Mouse (Mus musculus) adrenal gland, adult 10 weeks (tissue): Measurements from ENCODE around the gene Prdm4. TPM values are rescaled to one million over a fixed set of nuclear protein-coding genes. Genes with fewer than 3 reads are reported as not detected.

Experiments used
- polyA plus RNA-seq: library from polyadenylated mRNA; stranded (reverse); fragments of 350-450 nt; fragmentation: Illumina TruSeq; extraction: RNeasy Lipid Tissue Mini Kit (QIAGEN cat#74804); gene quantifications from one replicate; pipeline ENCODE4 v1.2.3, GENCODE M21; 2014; ENCODE audit warnings: low read depth, low replicate concordance

Gene Prdm4
- polyA plus RNA-seq: 13.2 TPM

DNA sequence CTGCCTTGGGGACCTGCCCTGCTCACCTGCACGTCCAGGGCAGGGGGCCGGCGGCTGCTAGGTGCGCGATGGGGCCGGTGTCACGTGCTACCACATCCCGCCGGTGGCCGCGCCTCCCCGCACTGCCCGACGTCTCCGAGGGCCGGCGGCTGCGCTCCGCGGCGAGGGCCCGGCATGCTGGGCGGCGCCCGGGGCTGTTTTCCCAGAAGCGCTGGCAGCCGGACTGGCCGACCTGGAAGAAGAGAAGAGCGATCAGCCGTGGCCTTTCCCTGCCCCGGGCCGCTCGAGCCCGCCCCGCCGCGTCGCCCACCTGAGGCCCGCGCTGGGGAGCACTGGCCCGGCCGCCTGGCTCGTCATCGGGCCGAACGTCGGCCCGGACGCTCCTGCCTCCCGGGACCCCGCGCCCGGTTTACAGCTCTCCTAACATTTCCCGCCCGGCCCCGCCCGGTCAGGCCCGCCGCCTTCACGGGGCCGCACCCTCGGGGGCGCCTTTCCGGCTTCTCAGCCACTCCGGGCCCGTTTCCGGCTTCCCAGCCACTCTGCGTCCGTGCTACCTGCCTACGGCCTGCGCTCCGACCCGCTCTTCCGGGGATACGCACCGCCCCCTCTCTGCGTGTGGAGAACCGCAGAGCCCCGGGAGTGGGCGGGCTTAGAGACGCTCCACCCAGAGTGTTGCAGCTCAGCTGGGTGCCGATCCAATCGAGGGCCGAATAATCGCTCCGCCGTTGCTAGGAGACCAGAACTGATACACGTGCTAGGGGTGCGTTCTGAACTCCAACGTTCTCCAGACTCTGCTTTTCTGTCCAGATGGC lies at the start of gene Prdm4:
Gene Prdm4, minus strand, starts transcription at position 645 of the 812 bp plus-strand sequence.

DNA sequence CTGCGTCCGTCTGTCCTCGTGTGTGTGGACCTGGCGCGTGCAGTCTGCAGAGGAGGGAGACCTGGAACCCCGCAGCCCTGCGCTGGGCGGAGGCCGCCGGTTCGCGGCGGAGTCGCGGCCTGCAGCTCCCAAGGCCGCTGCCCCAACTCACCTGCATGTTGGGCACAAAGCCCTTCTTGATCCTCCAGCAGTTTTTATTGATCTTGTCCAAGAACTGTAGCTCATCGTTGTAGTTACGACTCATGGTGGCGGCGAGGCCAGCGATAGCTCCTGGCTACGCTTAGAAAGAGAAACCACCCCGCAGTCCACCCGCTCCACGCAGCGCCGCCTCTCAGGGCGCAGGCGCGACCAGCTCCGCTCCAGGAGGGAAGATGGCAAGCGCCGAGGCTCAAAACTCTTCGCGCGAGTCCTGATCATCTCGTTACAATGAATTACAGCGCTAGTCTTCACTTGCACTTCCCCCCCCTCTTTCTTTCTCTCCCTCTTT lies 40.6 kb upstream of the Prdm4 start, which contains the start of gene Rtcb:
Gene Rtcb, minus strand, starts transcription at position 360 of the 487 bp plus-strand sequence.

DNA sequence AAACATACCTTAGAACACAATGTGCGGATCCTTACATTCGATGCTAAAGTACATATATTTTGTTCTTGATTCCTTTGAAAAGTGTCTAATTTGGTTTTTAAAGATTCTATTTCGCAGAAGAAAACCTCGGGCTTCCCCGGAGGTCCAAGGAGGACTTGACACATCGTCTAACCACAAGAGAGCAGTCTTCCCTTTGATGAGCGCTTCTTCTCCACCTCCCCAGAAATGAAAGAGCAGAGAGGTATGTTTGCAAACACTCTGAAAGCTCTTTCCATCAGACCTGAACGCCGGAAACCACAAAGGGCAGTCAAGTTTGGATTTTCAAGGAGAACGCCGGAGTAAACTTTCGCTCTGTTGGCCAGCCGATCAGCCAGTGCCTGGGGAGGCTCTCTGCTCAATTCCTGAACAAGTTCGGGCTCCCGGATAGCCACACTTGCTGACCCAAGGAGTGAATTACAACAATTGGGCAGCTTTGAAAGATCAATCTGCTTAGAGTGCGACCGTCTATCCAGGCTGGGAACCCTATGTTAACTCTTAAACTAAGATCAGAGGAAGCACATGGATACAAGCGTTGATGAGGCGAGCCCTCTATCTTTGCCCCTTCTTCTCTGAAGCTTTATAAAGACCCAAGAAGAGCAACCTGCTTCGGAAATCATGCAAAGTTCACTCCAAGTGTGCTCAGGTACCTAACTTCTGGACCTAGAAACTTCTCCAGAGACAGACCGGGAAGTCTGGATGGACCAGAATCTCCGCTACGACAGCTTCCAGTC lies 10.9 kb upstream of the Prdm4 start, which contains the start of gene Ascl4:
Gene Ascl4, plus strand, starts transcription at position 6 of the 770 bp plus-strand sequence.

Other genes with a start within 250 kb of the Prdm4 start
- 25.9 TPM for gene Pwp1, start 87.6 kb downstream of the Prdm4 start, polyA plus RNA-seq
- not detected for gene Ascl4, start 10.5 kb upstream of the Prdm4 start, polyA plus RNA-seq
- 38.2 TPM for gene Rtcb, start 40.7 kb upstream of the Prdm4 start, polyA plus RNA-seq
- 0.82 TPM for gene Bpifc, start 94.8 kb upstream of the Prdm4 start, polyA plus RNA-seq
- 13.4 TPM for gene Fbxo7, start 104.8 kb upstream of the Prdm4 start, polyA plus RNA-seq